Mouse (Mus musculus) lung, postnatal 0 days (tissue): ENCODE measurements around the gene Qrich2.

Experiments used
- CTCF ChIP-seq: IDR thresholded peaks from 2 replicates; pipeline ENCODE4 v1.5.1; 2016; ENCODE audit warnings: antibody characterized with exemption, mild to moderate bottlenecking
- EP300 ChIP-seq: IDR thresholded peaks from 2 replicates; pipeline ENCODE4 v1.6.1; 2016; ENCODE audit warnings: antibody characterized with exemption, mild to moderate bottlenecking, control low read depth

DNA sequence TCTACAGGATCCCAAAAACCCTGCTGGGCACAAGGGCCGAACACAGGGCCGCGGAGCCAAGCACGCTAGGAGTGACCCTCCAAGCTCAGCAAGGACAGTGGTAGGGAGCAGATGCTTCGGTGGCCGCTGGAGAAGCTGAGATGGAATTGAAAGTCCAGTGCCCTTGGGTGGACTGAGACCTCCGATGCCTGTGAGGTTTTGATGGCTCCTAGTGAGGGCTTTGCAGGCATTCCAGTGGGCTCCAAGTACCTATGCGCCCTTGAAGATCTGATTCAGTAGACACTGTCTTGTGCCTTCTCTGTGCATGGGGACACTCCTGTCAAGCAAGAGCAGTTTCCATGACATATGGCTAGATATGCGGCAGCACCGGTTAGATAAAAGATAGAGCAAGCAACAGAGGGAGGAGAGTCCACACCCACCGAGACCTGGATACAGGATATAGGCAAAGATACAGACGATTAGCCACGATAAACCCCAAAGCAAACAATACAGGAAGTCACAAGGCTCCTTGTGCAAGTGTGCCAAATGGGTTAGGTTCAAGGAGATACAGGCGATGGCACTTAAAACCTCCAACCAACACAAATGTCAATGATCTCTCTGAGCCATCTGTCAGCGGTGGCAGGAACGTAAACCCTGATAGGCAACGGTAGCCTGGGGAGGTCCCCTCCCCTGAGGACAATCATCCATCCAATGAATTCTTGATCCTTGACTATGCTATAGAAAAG, 40.3 kb upstream of the Qrich2 start:
- TF ChIP-seq CTCF (no peak), EP300 (no peak)
